Mouse (Mus musculus) C2C12 (cell line): Measurements from ENCODE around the gene Creld2. TPM values are rescaled to one million over a fixed set of nuclear protein-coding genes. Genes with fewer than 3 reads are reported as not detected.

Source experiments
- H3K27me3 ChIP-seq: one replicate; pipeline ENCODE4 v1.6.1; 2011; ENCODE audit not compliant: control insufficient read depth, insufficient read depth, insufficient read length
- H3K36me3 ChIP-seq: one replicate; pipeline ENCODE4 v1.6.1; 2011; ENCODE audit not compliant: control insufficient read depth, insufficient read depth
- H3K4me3 ChIP-seq: one replicate; pipeline ENCODE4 v1.5.1; 2011; ENCODE audit warnings: mild to moderate bottlenecking, control low read depth; ENCODE audit not compliant: poor library complexity, insufficient read depth, severe bottlenecking
- H3K79me2 ChIP-seq: one replicate; pipeline ENCODE4 v1.6.1; 2011; ENCODE audit not compliant: control insufficient read depth, insufficient read depth
- H3K79me3 ChIP-seq: one replicate; pipeline ENCODE4 v1.6.1; 2011; ENCODE audit warnings: low read depth, control low read depth
- H3ac ChIP-seq: one replicate; pipeline ENCODE3; 2011; ENCODE audit warnings: low read depth; ENCODE audit not compliant: control insufficient read depth, insufficient read length
- CEBPB ChIP-seq: IDR thresholded peaks from one replicate; pipeline ENCODE4 v1.6.1; 2011; ENCODE audit warnings: low read depth, mild to moderate bottlenecking, control low read depth, moderate library complexity
- CTCF ChIP-seq: IDR thresholded peaks from one replicate; pipeline ENCODE4 v1.5.1; 2011; ENCODE audit not compliant: control insufficient read depth, insufficient read depth, insufficient read length
- FOSL1 ChIP-seq: IDR thresholded peaks from one replicate; pipeline ENCODE4 v1.8.0; 2011; ENCODE audit warnings: mild to moderate bottlenecking, low read length; ENCODE audit not compliant: poor library complexity, insufficient read depth, severe bottlenecking
- MAX ChIP-seq: IDR thresholded peaks from one replicate; pipeline ENCODE4 v1.6.1; 2011; ENCODE audit warnings: mild to moderate bottlenecking, control low read depth
- MYOD1 ChIP-seq: IDR thresholded peaks from one replicate; pipeline ENCODE4 v1.6.1; 2011; ENCODE audit warnings: low read depth; ENCODE audit not compliant: control insufficient read depth, insufficient read length
- MYOG ChIP-seq: IDR thresholded peaks from one replicate; pipeline ENCODE4 v1.6.1; 2011; ENCODE audit not compliant: control insufficient read depth, insufficient read length; ENCODE audit errors: extremely low read depth
- USF1 ChIP-seq: IDR thresholded peaks from one replicate; pipeline ENCODE4 v1.6.1; 2011; ENCODE audit warnings: low read depth, mild to moderate bottlenecking, control low read depth, moderate library complexity
- polyA plus RNA-seq: library from polyadenylated mRNA; unstranded; fragments of >200 nt; fragmentation: generic; extraction: Trizol; gene quantifications from one replicate; pipeline ENCODE4 v1.2.1, GENCODE M21; 2012; ENCODE audit warnings: missing spikeins

The Creld2 gene
- polyA plus RNA-seq, 1 experiment, result 107 TPM

DNA sequence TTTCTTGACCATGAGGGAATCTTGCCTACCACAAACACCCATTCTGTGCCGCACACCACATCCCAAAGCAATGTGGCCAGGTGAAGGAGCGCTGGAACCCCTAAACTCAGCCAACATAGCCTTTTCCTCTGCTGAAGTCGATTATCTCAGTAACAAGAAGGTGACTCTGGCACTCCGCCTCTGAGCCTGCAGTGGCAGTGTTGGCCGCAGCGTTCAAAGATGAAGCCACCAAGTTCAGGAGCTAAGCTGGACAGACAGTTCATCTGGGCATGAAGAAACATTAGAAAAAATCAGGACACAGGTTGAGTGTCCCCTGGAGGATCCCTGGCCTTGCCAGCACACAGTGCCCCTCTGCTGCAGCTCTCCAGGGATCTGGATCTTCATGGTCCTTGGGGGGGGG, 8.0 kb downstream of the Creld2 start:
- no peak for TF ChIP-seq USF1
- no peak for TF ChIP-seq MYOG
- TF ChIP-seq MYOD1, result no peak
- no peak for TF ChIP-seq CEBPB
- no peak for TF ChIP-seq FOSL1
- no peak overlapping the region for H3ac ChIP-seq

GRCm38 (mm10) chr15:88827991-88828799, 8.7 kb downstream of the Creld2 start:
- no peak for TF ChIP-seq CEBPB
- no peak for TF ChIP-seq MYOD1
- peak; percentile 95 for TF ChIP-seq CTCF
- TF ChIP-seq USF1, result no peak
- no peak for TF ChIP-seq MAX
- no peak for TF ChIP-seq MYOG
- Histone ChIP-seq H3K27me3 (no peaks in the 10 kb centered on the region), H3K79me2 (no peaks in the 10 kb centered on the region), H3K36me3 (peaks cover 28% of the 10 kb centered on the region), H3ac (no peak overlapping the region), H3K79me3 (no peaks in the 10 kb centered on the region), H3K4me3 (no peak overlapping the region)

More for the DNA sequence above, 8.0 kb downstream of the Creld2 start:
- H3K79me3 ChIP-seq, result no peaks in the 10 kb centered on the region
- peaks cover 34% of the 10 kb centered on the region for H3K36me3 ChIP-seq
- no peak overlapping the region for H3K4me3 ChIP-seq
- H3K79me2 ChIP-seq, result no peaks in the 10 kb centered on the region
- no peaks in the 10 kb centered on the region for H3K27me3 ChIP-seq

- H3K27me3 ChIP-seq, result no peaks in the 10 kb centered on the region
- no peaks in the 10 kb centered on the region for H3K79me2 ChIP-seq
- no peak overlapping the region for H3K4me3 ChIP-seq
- peaks cover 21% of the 10 kb centered on the region for H3K36me3 ChIP-seq
- TF ChIP-seq MAX (no peak), CTCF (peak; percentile 99)
- H3K79me3 ChIP-seq, result no peaks in the 10 kb centered on the region
- no peak overlapping the region for H3ac ChIP-seq
Measured at GRCm38 (mm10) chr15:88828800-88829705, 9.6 kb downstream of the Creld2 start.

DNA sequence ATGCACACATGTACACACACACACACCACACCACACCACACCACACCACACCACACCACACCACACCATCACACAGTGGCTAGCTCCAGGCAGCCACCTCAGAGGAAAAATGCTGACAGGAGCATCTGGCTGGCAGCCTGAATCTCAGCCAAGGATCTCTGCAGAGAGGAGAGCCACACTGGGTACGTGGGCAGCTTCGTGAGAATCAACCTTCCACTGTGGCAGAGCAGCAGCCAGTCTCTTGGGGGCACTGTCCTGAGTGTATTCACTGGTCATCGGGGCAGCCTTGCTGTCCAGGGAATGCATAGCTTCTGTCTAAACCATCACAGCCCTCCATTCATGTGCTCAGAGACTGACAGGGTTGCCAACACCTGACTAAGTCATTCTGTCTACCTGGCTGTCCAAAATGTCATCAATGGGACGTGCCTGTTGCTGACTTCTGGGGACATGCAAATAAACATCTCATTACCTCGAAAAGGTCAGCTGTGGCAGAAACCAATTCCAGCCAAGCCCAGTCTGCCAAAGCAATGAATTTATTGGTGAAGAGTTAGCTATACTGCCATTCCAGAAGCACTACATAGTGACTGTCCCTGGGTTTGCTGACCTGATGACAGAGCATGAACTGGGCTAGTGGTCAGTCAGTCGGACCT, 10.5 kb downstream of the Creld2 start:
- Histone ChIP-seq H3K36me3 (peaks cover 15% of the 10 kb centered on the region), H3K4me3 (no peak overlapping the region), H3K27me3 (no peaks in the 10 kb centered on the region), H3K79me3 (no peaks in the 10 kb centered on the region), H3ac (no peak overlapping the region), H3K79me2 (no peaks in the 10 kb centered on the region)
- TF ChIP-seq FOSL1, result no peak
- no peak for TF ChIP-seq USF1
- no peak for TF ChIP-seq MAX
- no peak for TF ChIP-seq MYOG
- TF ChIP-seq MYOD1, result no peak

GRCm38 (mm10) chr15:88830696-88831095, 11.2 kb downstream of the Creld2 start:
- Histone ChIP-seq H3K27me3 (no peaks in the 10 kb centered on the region), H3K79me2 (no peaks in the 10 kb centered on the region), H3K36me3 (peaks cover 9% of the 10 kb centered on the region), H3K79me3 (no peaks in the 10 kb centered on the region), H3K4me3 (no peak overlapping the region), H3ac (no peak overlapping the region)
- TF ChIP-seq FOSL1 (no peak), USF1 (no peak), CTCF (no peak), MYOG (no peak), MYOD1 (no peak), MAX (no peak), CEBPB (no peak)

DNA sequence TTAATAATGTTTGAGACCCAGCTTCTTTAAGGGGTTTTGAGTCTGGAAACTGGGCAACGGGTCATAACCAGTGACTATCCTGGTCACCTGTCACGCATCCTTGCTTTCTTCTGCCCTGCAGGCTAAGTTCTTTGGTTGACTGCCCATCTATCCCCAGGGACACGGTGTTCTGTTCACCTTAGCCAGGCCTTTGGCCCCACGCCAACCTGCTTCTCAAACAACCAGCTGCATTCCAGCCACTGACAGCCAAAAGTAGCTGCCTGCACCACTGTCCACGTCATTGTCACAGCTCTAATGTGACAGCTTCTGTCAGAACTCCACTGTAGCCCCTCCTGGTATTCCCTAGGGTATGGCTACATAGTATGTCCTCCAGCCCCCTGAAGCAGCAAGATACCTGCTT, 12.0 kb downstream of the Creld2 start:
- no peaks in the 10 kb centered on the region for H3K79me2 ChIP-seq
- H3ac ChIP-seq, result no peak overlapping the region
- TF ChIP-seq CTCF, result no peak
- H3K4me3 ChIP-seq, result no peak overlapping the region
- H3K79me3 ChIP-seq, result no peaks in the 10 kb centered on the region
- H3K36me3 ChIP-seq, result peaks cover 1% of the 10 kb centered on the region
- no peaks in the 10 kb centered on the region for H3K27me3 ChIP-seq
